ENCODE assay signal across 8 mouse cellular contexts in genomic region chr9:108340258-108341138, GRCm38 (mm10). TPM values are rescaled to one million over a fixed set of nuclear protein-coding genes. Genes with fewer than 3 reads are reported as not detected.
DNase-seq lines count a peak whose midpoint lies in the region; TF ChIP-seq lines count a peak whose summit lies in the region.

No protein-coding gene starts in this region.

- H3K36me3 ChIP-seq in C2C12 (ENCODE audit: control insufficient read depth, insufficient read depth) = peaks cover 36% of the 10 kb centered on the region
- peaks cover 16% of the 10 kb centered on the region for H3K36me3 ChIP-seq in heart, embryonic 10.5 days
- peaks cover 26% of the 10 kb centered on the region for H3K36me3 ChIP-seq in megakaryocyte, embryonic 14.5 days (replicated peaks; ENCODE audit: low read length)

- no peak for TF ChIP-seq POLR2A in bone marrow macrophage, adult 2 months (IDR thresholded peaks at IDR 0.05; ENCODE audit: borderline replicate concordance, low read depth, low read length)

- peak overlapping the region; percentile 70 for H3K4me3 ChIP-seq in C2C12 (ENCODE audit: insufficient read depth, poor library complexity, severe bottlenecking)
- H3K4me3 ChIP-seq in bone marrow macrophage, adult 2 months (ENCODE audit: insufficient read depth, low read length) = peak overlapping the region; percentile 91
- H3K4me3 ChIP-seq in heart, embryonic 10.5 days = peak overlapping the region; percentile 89
- peak overlapping the region; percentile 92 for H3K4me3 ChIP-seq in megakaryocyte, embryonic 14.5 days (replicated peaks)

- no peak for TF ChIP-seq CTCF in C2C12 (IDR thresholded peaks at IDR 0.05; ENCODE audit: control insufficient read depth, insufficient read depth, insufficient read length)
- TF ChIP-seq CTCF in bone marrow macrophage, adult 2 months (IDR thresholded peaks at IDR 0.05; ENCODE audit: low read depth, low read length) = no peak

- WGBS in heart, embryonic 10.5 days = 53% methylated on average over 10 of the region's 10 CpGs

- DNase-seq in heart, embryonic 10.5 days (ENCODE audit: low spot score) = peak; percentile 78
- peak; percentile 17 for DNase-seq in kidney, postnatal 14 days
- peak; percentile 80 to 82 for DNase-seq in spleen, postnatal 36 days (ENCODE audit: low spot score in 2 of 2)
- no peak for DNase-seq in urinary bladder, adult 2 months (ENCODE audit: low spot score)
- no peak for DNase-seq in gastrocnemius, postnatal 4 days (ENCODE audit: low spot score in 2 of 2)

- no peaks in the 10 kb centered on the region for H3K27me3 ChIP-seq in C2C12 (ENCODE audit: control insufficient read depth, insufficient read depth, insufficient read length)
- no peaks in the 10 kb centered on the region for H3K27me3 ChIP-seq in heart, embryonic 10.5 days (ENCODE audit: insufficient read depth, poor library complexity, severe bottlenecking)
- no peaks in the 10 kb centered on the region for H3K27me3 ChIP-seq in megakaryocyte, embryonic 14.5 days (replicated peaks)

- peaks cover 48% of the 10 kb centered on the region for H3K4me1 ChIP-seq in bone marrow macrophage, adult 2 months (ENCODE audit: control insufficient read depth, insufficient read depth, low read length)
- peaks cover 40% of the 10 kb centered on the region for H3K4me1 ChIP-seq in heart, embryonic 10.5 days
- peaks cover 74% of the 10 kb centered on the region for H3K4me1 ChIP-seq in megakaryocyte, embryonic 14.5 days

- H3ac ChIP-seq in C2C12 (ENCODE audit: control insufficient read depth, insufficient read length, low read depth) = peak overlapping the region; percentile 40

- H3K79me2 ChIP-seq in C2C12 (ENCODE audit: control insufficient read depth, insufficient read depth) = peaks cover 17% of the 10 kb centered on the region

- H3K27ac ChIP-seq in bone marrow macrophage, adult 2 months (ENCODE audit: insufficient read depth, low read depth, low read length) = peak overlapping the region; percentile 89
- H3K27ac ChIP-seq in heart, embryonic 10.5 days = peak overlapping the region; percentile 97

- H3K9me3 ChIP-seq in heart, embryonic 10.5 days = no peaks in the 10 kb centered on the region
- H3K9me3 ChIP-seq in megakaryocyte, embryonic 14.5 days = no peaks in the 10 kb centered on the region

- peaks cover 12% of the 10 kb centered on the region for H3K79me3 ChIP-seq in C2C12 (ENCODE audit: low read depth)

TF ChIP-seq in C2C12, 6 proteins besides CTCF, POLR2A, EP300 and RAD21:
- TF ChIP-seq MYOG (IDR thresholded peaks at IDR 0.05; ENCODE audit: control insufficient read depth, extremely low read depth, insufficient read length) (no peak), FOSL1 (IDR thresholded peaks at IDR 0.05; ENCODE audit: insufficient read depth, low read length, poor library complexity, severe bottlenecking) (no peak), MYOD1 (IDR thresholded peaks at IDR 0.05; ENCODE audit: control insufficient read depth, insufficient read length, low read depth) (no peak), CEBPB (IDR thresholded peaks at IDR 0.05; ENCODE audit: low read depth) (no peak), MAX (IDR thresholded peaks at IDR 0.05) (no peak), USF1 (IDR thresholded peaks at IDR 0.05; ENCODE audit: low read depth) (no peak)

RNA-seq across cellular contexts. Expression of gene Gpx1, which starts 1.8 kb away (rescaled TPM):
- 667 TPM for polyA plus RNA-seq in C2C12 (2012; fragmentation: generic; extraction: Trizol)
- 531 and 533 TPM in 2 replicates for polyA plus RNA-seq in bone marrow macrophage, adult 2 months (2012; ENCODE audit: insufficient read depth, insufficient read length, missing spikeins)
- 1,031 and 1,079 TPM in 2 replicates for polyA plus RNA-seq in heart, embryonic 10.5 days (2016; fragmentation: Nextera tagmentation; extraction: Ambion mirVana)
- 49.9 and 236 TPM in 2 replicates for polyA plus RNA-seq in megakaryocyte, embryonic 14.5 days (2012; ENCODE audit: insufficient read depth, low replicate concordance)
- polyA plus RNA-seq in urinary bladder, adult 2 months (2012; rRNA removed) = 703 and 735 TPM in 2 replicates
- total RNA-seq in gastrocnemius, postnatal 4 days (2021) = 100 to 1,000 TPM in 1 of 2 experiments, 10 to 100 TPM in 1; 91.8 to 108 TPM

RNA-seq across cellular contexts. Expression of gene Usp4, which starts 7.2 kb away (rescaled TPM):
- 82.3 TPM for polyA plus RNA-seq in C2C12 (2012; fragmentation: generic; extraction: Trizol)
- polyA plus RNA-seq in bone marrow macrophage, adult 2 months (2012; ENCODE audit: insufficient read depth, insufficient read length, missing spikeins) = 70.1 and 70.9 TPM in 2 replicates
- 114 and 122 TPM in 2 replicates for polyA plus RNA-seq in heart, embryonic 10.5 days (2016; fragmentation: Nextera tagmentation; extraction: Ambion mirVana)
- 63.2 and 114 TPM in 2 replicates for polyA plus RNA-seq in megakaryocyte, embryonic 14.5 days (2012; ENCODE audit: insufficient read depth, low replicate concordance)
- polyA plus RNA-seq in urinary bladder, adult 2 months (2012; rRNA removed) = 64.1 and 77.6 TPM in 2 replicates
- 10 to 100 TPM; 77.2 to 93.2 TPM for total RNA-seq in gastrocnemius, postnatal 4 days (2021)

RNA-seq across cellular contexts. Expression of gene Tcta, which starts 34.5 kb away (rescaled TPM):
- 13.7 TPM for polyA plus RNA-seq in C2C12 (2012; fragmentation: generic; extraction: Trizol)
- 10.5 and 11.2 TPM in 2 replicates for polyA plus RNA-seq in bone marrow macrophage, adult 2 months (2012; ENCODE audit: insufficient read depth, insufficient read length, missing spikeins)
- 28.2 and 30.3 TPM in 2 replicates for polyA plus RNA-seq in heart, embryonic 10.5 days (2016; fragmentation: Nextera tagmentation; extraction: Ambion mirVana)
- 5.1 and 6.8 TPM in 2 replicates for polyA plus RNA-seq in megakaryocyte, embryonic 14.5 days (2012; ENCODE audit: insufficient read depth, low replicate concordance)
- polyA plus RNA-seq in urinary bladder, adult 2 months (2012; rRNA removed) = 80.0 and 107 TPM in 2 replicates
- total RNA-seq in gastrocnemius, postnatal 4 days (2021) = 10 to 100 TPM; 24.7 to 33.9 TPM

RNA-seq across cellular contexts. Expression of gene Rhoa, which starts 34.6 kb away (rescaled TPM):
- 300 TPM for polyA plus RNA-seq in C2C12 (2012; fragmentation: generic; extraction: Trizol)
- polyA plus RNA-seq in bone marrow macrophage, adult 2 months (2012; ENCODE audit: insufficient read depth, insufficient read length, missing spikeins) = 499 and 511 TPM in 2 replicates
- 277 and 285 TPM in 2 replicates for polyA plus RNA-seq in heart, embryonic 10.5 days (2016; fragmentation: Nextera tagmentation; extraction: Ambion mirVana)
- polyA plus RNA-seq in megakaryocyte, embryonic 14.5 days (2012; ENCODE audit: insufficient read depth, low replicate concordance) = 83.3 and 92.2 TPM in 2 replicates
- polyA plus RNA-seq in urinary bladder, adult 2 months (2012; rRNA removed) = 304 and 339 TPM in 2 replicates
- 100 to 1,000 TPM; 272 TPM for total RNA-seq in gastrocnemius, postnatal 4 days (2021)

RNA-seq across cellular contexts. Expression of gene Amt, which starts 43.8 kb away (rescaled TPM):
- polyA plus RNA-seq in C2C12 (2012; fragmentation: generic; extraction: Trizol) = 0.71 TPM
- polyA plus RNA-seq in bone marrow macrophage, adult 2 months (2012; ENCODE audit: insufficient read depth, insufficient read length, missing spikeins) = 4.5 and 6.5 TPM in 2 replicates
- 15.3 and 16.1 TPM in 2 replicates for polyA plus RNA-seq in heart, embryonic 10.5 days (2016; fragmentation: Nextera tagmentation; extraction: Ambion mirVana)
- polyA plus RNA-seq in megakaryocyte, embryonic 14.5 days (2012; ENCODE audit: insufficient read depth, low replicate concordance) = 1.9 TPM in 1 of 2 replicates, not detected in the other
- 34.0 and 35.5 TPM in 2 replicates for polyA plus RNA-seq in urinary bladder, adult 2 months (2012; rRNA removed)
- total RNA-seq in gastrocnemius, postnatal 4 days (2021) = 1 to 10 TPM; 2.4 to 3.1 TPM

Comparison
In these comparisons a context has a peak if more than half of its experiments do, and no peak if none do; other contexts are left out.
1. DNase-seq: peak in heart, embryonic 10.5 days (single experiment), kidney, postnatal 14 days (single experiment) and spleen, postnatal 36 days (2 of 2); none in urinary bladder, adult 2 months (single experiment) and gastrocnemius, postnatal 4 days (0 of 2).
2. Peak in every context shown above with its lines, with median percentiles within 50 percentile points of each other: H3K4me3 ChIP-seq.